Mouse (Mus musculus) limb, embryonic 13.5 days (tissue): ENCODE measurements around the gene Btbd10. TPM values are rescaled to one million over a fixed set of nuclear protein-coding genes. Genes with fewer than 3 reads are reported as not detected.

Experiments used
- ATAC-seq: fragments of 200-750 bp; cut with Nextera tagmentation; 2 replicates; pipeline ENCODE4 v1.8.0; 2017; ENCODE audit warnings: low read depth, moderate number of reproducible peaks, moderate TSS enrichment; ENCODE audit not compliant: low FRiP score
- H3K27ac ChIP-seq: fragments of 300-500 bp; sonication (generic); 2 replicates; pipeline ENCODE4 v1.5.1; 2015; ENCODE audit warnings: inconsistent platforms, mild to moderate bottlenecking, moderate library complexity
- H3K27me3 ChIP-seq: fragments of 300-500 bp; sonication (generic); 2 replicates; pipeline ENCODE4 v1.6.1; 2015; ENCODE audit warnings: mild to moderate bottlenecking, inconsistent platforms
- H3K36me3 ChIP-seq: fragments of 300-500 bp; sonication (generic); 2 replicates; pipeline ENCODE4 v1.6.1; 2015; ENCODE audit warnings: inconsistent platforms, mild to moderate bottlenecking, moderate library complexity
- H3K4me1 ChIP-seq: fragments of 300-500 bp; sonication (generic); 2 replicates; pipeline ENCODE4 v1.6.1; 2015; ENCODE audit warnings: inconsistent platforms
- H3K4me2 ChIP-seq: fragments of 300-500 bp; sonication (generic); replicated peaks from 2 replicates; pipeline ENCODE4 v1.6.1; 2015; ENCODE audit warnings: inconsistent platforms, mild to moderate bottlenecking, moderate library complexity
- H3K4me3 ChIP-seq: fragments of 300-500 bp; sonication (generic); 2 replicates; pipeline ENCODE4 v1.5.1; 2015; ENCODE audit warnings: moderate library complexity, mild to moderate bottlenecking, inconsistent platforms
- H3K9ac ChIP-seq: fragments of 300-500 bp; sonication (generic); 2 replicates; pipeline ENCODE4 v1.6.1; 2015; ENCODE audit warnings: mild to moderate bottlenecking, inconsistent platforms
- H3K9me3 ChIP-seq: fragments of 300-500 bp; sonication (generic); 2 replicates; pipeline ENCODE4 v1.6.1; 2016; ENCODE audit warnings: inconsistent platforms
- WGBS: fragments of 180-500 bp; shearing (Covaris S2); methylation state at CpG from one replicate; pipeline ENCODE4 v1.1.7; 2015; 5-methylcytosine and 5-hydroxymethylcytosine counted together
- polyA plus RNA-seq: library from polyadenylated mRNA; unstranded; fragments of >200 nt; fragmentation: Nextera tagmentation; extraction: Ambion mirVana; gene quantifications from 2 replicates; pipeline ENCODE4 v1.2.1, GENCODE M21; 2015

The Btbd10 gene
- polyA plus RNA-seq, 1 experiment from 2014 or later, result 30.9 TPM

DNA sequence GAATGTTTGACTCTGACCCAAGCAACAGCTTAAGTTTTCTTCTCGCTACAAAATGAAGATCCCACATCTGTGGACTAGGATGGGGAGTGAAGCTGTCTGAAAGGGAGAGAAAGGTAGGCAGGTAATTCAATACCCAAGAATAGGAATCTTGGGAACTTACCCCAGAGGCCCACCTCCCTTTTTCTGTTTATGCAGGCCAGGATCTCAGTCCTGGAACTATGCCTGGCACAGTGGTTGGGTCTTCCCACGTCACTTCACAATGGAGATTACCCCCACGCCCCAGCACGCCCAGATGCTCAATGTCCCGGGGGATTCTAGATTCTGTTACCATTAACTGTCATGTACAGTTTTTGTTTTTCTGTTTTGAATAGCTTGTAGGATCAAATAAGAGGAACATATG, 77.5 kb downstream of the Btbd10 start:
- no peaks in the 10 kb centered on the region for H3K9me3 ChIP-seq
- no peak overlapping the region for H3K4me3 ChIP-seq
- H3K4me2 ChIP-seq, result no peak overlapping the region
- no peak for ATAC-seq
- H3K4me1 ChIP-seq, result peaks cover 10% of the 10 kb centered on the region
- no peaks in the 10 kb centered on the region for H3K27me3 ChIP-seq
- 79% methylated on average over 5 of the region's 5 CpGs for WGBS
- peaks cover 7% of the 10 kb centered on the region for H3K36me3 ChIP-seq
- H3K27ac ChIP-seq, result no peak overlapping the region
- no peak overlapping the region for H3K9ac ChIP-seq

DNA sequence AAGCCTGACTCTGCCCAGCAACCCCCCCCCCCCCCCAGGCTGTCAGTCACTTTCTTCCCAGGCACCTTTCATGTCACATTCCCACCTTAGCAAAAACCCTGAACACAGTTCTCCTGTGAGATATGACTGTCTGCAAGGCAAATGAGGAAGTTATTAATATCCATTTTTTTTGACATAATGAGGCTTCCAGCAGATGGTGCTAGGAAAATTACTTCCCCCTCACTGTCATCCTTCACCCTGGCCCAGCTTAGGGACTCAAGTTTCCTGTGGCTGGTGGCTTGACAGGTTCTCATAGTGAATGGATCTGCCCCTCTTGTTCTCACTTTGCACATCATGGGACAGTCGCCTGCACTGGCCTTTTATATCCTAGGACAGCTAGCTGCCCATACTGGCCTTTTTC, 80.0 kb downstream of the Btbd10 start:
- WGBS, result 85% methylated on average over 1 of the region's 1 CpGs
- Histone ChIP-seq H3K27me3 (no peaks in the 10 kb centered on the region), H3K9me3 (no peaks in the 10 kb centered on the region), H3K9ac (no peak overlapping the region), H3K4me2 (no peak overlapping the region), H3K36me3 (peaks cover 7% of the 10 kb centered on the region), H3K4me1 (no peaks in the 10 kb centered on the region), H3K27ac (no peak overlapping the region), H3K4me3 (no peak overlapping the region)
- ATAC-seq, result no peak

DNA sequence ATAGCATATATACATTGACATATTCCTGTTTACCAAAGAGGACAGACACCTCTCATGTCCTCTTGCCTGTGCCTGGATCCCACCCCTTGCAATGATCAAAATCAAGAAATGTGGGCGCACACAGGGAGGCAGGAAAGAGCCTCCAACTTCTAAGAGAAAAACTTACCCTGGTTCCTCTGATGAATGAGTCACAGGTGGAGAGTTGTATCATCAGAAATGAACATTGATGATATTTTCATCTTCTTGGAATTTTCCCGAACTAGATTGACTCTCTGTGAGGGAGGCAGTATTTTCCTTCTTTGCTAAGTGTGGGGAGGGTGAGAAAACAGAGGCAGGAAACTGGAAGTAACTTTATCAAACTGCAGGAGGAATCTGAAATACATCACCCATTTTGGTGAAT, 83.8 kb downstream of the Btbd10 start:
- no peaks in the 10 kb centered on the region for H3K27me3 ChIP-seq
- H3K4me3 ChIP-seq, result no peak overlapping the region
- no peaks in the 10 kb centered on the region for H3K9me3 ChIP-seq
- H3K4me2 ChIP-seq, result no peak overlapping the region
- no peak overlapping the region for H3K9ac ChIP-seq
- H3K4me1 ChIP-seq, result no peaks in the 10 kb centered on the region
- 80% methylated on average over 2 of the region's 2 CpGs for WGBS
- no peak overlapping the region for H3K27ac ChIP-seq
- H3K36me3 ChIP-seq, result peaks cover 16% of the 10 kb centered on the region
- no peak for ATAC-seq

DNA sequence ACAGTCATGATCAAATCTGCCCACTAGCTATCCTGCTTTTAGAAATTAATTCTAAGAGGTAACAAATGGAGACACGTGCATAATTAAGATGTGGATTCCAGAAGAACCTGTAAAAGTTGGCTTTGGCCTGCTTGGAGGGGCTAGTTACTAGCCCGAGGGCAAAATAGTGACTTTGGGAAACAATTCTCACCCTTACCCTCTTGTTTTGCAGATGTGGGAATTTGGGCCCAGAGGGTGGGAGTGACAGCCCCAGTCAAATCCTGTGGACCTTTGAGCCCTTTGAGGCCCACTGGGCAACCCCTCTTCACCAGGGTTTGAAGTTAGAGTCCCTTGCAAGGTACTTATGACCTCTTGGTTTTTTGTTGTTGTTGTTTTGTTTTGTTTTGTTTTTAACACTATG, 89.9 kb downstream of the Btbd10 start:
- Histone ChIP-seq H3K4me2 (no peak overlapping the region), H3K9me3 (no peaks in the 10 kb centered on the region), H3K4me3 (no peak overlapping the region), H3K36me3 (peaks cover 9% of the 10 kb centered on the region), H3K4me1 (no peaks in the 10 kb centered on the region), H3K9ac (no peak overlapping the region), H3K27ac (no peak overlapping the region), H3K27me3 (no peaks in the 10 kb centered on the region)
- 54% methylated on average over 2 of the region's 2 CpGs for WGBS
- no peak for ATAC-seq

DNA sequence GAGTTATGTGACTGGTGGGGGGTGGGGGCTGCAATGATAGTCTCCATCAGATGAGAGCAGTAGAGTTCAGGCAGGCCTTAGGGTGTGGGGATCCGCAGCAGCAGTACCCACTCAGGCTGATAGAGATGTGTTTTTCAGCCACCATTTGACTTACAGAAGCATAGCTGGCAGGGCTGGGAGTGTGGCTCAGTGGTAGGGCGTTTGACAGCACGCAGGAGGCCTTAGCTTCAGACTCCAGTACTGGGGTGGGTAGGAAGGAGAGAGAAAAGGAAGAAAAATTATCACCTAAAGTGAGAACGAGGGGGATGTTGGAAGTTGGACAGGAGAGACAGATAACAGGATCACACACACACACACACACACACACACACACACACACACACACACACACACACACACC, 90.7 kb downstream of the Btbd10 start:
- 81% methylated on average over 3 of the region's 4 CpGs for WGBS
- H3K27ac ChIP-seq, result no peak overlapping the region

GRCm38 (mm10) chr7:113277245-113277644, 91.9 kb downstream of the Btbd10 start:
- no peak overlapping the region for H3K4me3 ChIP-seq
- 72% methylated on average over 2 of the region's 2 CpGs for WGBS
- no peaks in the 10 kb centered on the region for H3K4me1 ChIP-seq
- no peak overlapping the region for H3K9ac ChIP-seq
- no peak overlapping the region for H3K27ac ChIP-seq
- H3K36me3 ChIP-seq, result no peaks in the 10 kb centered on the region
- no peaks in the 10 kb centered on the region for H3K9me3 ChIP-seq
- ATAC-seq, result no peak
- no peaks in the 10 kb centered on the region for H3K27me3 ChIP-seq
- H3K4me2 ChIP-seq, result no peak overlapping the region

More for the DNA sequence above, 90.7 kb downstream of the Btbd10 start:
- no peak overlapping the region for H3K4me2 ChIP-seq
- no peak for ATAC-seq
- peaks cover 5% of the 10 kb centered on the region for H3K36me3 ChIP-seq
- no peak overlapping the region for H3K4me3 ChIP-seq
- no peak overlapping the region for H3K9ac ChIP-seq
- no peaks in the 10 kb centered on the region for H3K4me1 ChIP-seq
- no peaks in the 10 kb centered on the region for H3K9me3 ChIP-seq
- H3K27me3 ChIP-seq, result no peaks in the 10 kb centered on the region

- 73% methylated on average over 6 of the region's 6 CpGs for WGBS
- H3K36me3 ChIP-seq, result no peaks in the 10 kb centered on the region
- H3K27me3 ChIP-seq, result no peaks in the 10 kb centered on the region
- H3K27ac ChIP-seq, result no peak overlapping the region
- no peak for ATAC-seq
- H3K9me3 ChIP-seq, result no peaks in the 10 kb centered on the region
- no peak overlapping the region for H3K4me3 ChIP-seq
- H3K4me1 ChIP-seq, result peaks cover 3% of the 10 kb centered on the region; the same call in 1 of the 2 replicates
- H3K4me2 ChIP-seq, result no peak overlapping the region
- no peak overlapping the region for H3K9ac ChIP-seq
Measured at GRCm38 (mm10) chr7:113272338-113272997, 96.7 kb downstream of the Btbd10 start.

DNA sequence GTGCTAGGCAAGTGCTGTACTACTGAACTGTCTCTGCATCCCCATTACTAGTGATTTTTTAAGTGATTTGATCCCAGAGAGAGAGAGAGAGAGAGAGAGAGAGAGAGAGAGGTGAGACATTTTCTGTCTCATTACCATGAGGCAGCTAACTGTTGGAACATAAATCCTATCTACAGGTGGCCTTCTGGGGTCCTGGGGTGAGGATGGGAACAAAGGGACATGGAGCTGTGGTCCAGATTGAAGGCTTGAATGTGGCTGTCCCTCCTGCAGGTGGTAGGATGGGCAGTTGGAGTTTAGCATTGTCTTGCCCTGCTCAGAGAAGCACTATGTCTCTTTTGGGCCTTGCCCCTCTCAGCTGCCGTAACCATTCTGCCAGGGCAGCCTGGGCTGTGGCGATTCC, 98.2 kb downstream of the Btbd10 start:
- H3K9me3 ChIP-seq, result no peaks in the 10 kb centered on the region
- H3K36me3 ChIP-seq, result no peaks in the 10 kb centered on the region
- WGBS, result 81% methylated on average over 2 of the region's 2 CpGs
- no peak overlapping the region for H3K4me3 ChIP-seq
- no peak overlapping the region for H3K27ac ChIP-seq
- H3K9ac ChIP-seq, result no peak overlapping the region
- no peaks in the 10 kb centered on the region for H3K27me3 ChIP-seq
- no peak overlapping the region for H3K4me2 ChIP-seq
- no peak for ATAC-seq
- H3K4me1 ChIP-seq, result peaks cover 3% of the 10 kb centered on the region; the same call in 1 of the 2 replicates

GRCm38 (mm10) chr7:113270551-113270950, 98.6 kb downstream of the Btbd10 start:
- H3K4me3 ChIP-seq, result no peak overlapping the region
- H3K9ac ChIP-seq, result no peak overlapping the region
- H3K9me3 ChIP-seq, result no peaks in the 10 kb centered on the region
- H3K4me2 ChIP-seq, result no peak overlapping the region
- no peak for ATAC-seq
- no peaks in the 10 kb centered on the region for H3K36me3 ChIP-seq
- no peaks in the 10 kb centered on the region for H3K27me3 ChIP-seq
- WGBS, result 78% methylated on average over 10 of the region's 10 CpGs
- H3K27ac ChIP-seq, result no peak overlapping the region
- peaks cover 3% of the 10 kb centered on the region; the same call in 1 of the 2 replicates for H3K4me1 ChIP-seq

- Histone ChIP-seq H3K9me3 (no peaks in the 10 kb centered on the region), H3K36me3 (no peaks in the 10 kb centered on the region), H3K4me2 (no peak overlapping the region), H3K4me1 (peaks cover 3% of the 10 kb centered on the region; the same call in 1 of the 2 replicates), H3K9ac (no peak overlapping the region), H3K27me3 (no peaks in the 10 kb centered on the region), H3K4me3 (no peak overlapping the region), H3K27ac (no peak overlapping the region)
- no peak for ATAC-seq
- WGBS, result 70% methylated on average over 3 of the region's 3 CpGs
Measured at GRCm38 (mm10) chr7:113269921-113270320, 99.3 kb downstream of the Btbd10 start.

DNA sequence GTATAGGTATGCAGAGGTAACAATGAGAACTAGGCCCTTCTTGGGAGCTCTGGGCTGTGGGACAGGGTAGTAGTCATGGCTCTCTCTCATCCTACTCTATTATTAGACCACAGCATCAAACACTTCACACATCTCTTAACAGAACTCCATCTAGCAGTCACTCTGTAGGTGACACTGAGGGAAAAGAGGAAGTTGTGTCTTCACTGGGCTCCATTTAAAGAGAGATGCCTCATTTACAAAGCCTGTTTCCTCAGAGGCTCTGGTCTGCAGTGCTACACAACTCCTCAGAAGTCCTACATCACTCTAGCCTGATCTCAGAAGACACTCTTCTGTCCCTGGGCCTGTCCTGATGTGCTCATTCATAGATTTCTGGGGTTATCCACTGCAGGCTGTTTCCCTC, 100.1 kb downstream of the Btbd10 start:
- no peak overlapping the region for H3K4me3 ChIP-seq
- H3K9ac ChIP-seq, result no peak overlapping the region
- H3K9me3 ChIP-seq, result no peaks in the 10 kb centered on the region
- H3K4me2 ChIP-seq, result no peak overlapping the region
- peaks cover 3% of the 10 kb centered on the region; the same call in 1 of the 2 replicates for H3K4me1 ChIP-seq
- no peak for ATAC-seq
- H3K36me3 ChIP-seq, result no peaks in the 10 kb centered on the region
- no peak overlapping the region for H3K27ac ChIP-seq
- no peaks in the 10 kb centered on the region for H3K27me3 ChIP-seq

GRCm38 (mm10) chr7:113268287-113268686, 100.9 kb downstream of the Btbd10 start:
- H3K4me2 ChIP-seq, result no peak overlapping the region
- no peaks in the 10 kb centered on the region for H3K36me3 ChIP-seq
- no peak for ATAC-seq
- peaks cover 3% of the 10 kb centered on the region; the same call in 1 of the 2 replicates for H3K4me1 ChIP-seq
- WGBS, result 78% methylated on average over 9 of the region's 9 CpGs
- H3K9me3 ChIP-seq, result no peaks in the 10 kb centered on the region
- H3K27ac ChIP-seq, result no peak overlapping the region
- H3K9ac ChIP-seq, result no peak overlapping the region
- H3K27me3 ChIP-seq, result no peaks in the 10 kb centered on the region
- no peak overlapping the region for H3K4me3 ChIP-seq
